Mouse (Mus musculus): ENCODE results near the gene Nol3.

GRCm38 (mm10) chr8:105293405-105293804 is 17.5 kb downstream of the Nol3 start:
- TF ChIP-seq CTCF (IDR thresholded peaks at IDR 0.05 in 2 of 3, conservative IDR thresholded peaks at IDR 0.05 in 1 of 3; ENCODE audit: control insufficient read depth in 1 of 3, insufficient read depth in 1 of 3, low read depth in 2 of 3, low read length in 3 of 3, poor library complexity in 1 of 3, severe bottlenecking in 1 of 3): no peak
- no peak for TF ChIP-seq E2F4 (IDR thresholded peaks at IDR 0.05; ENCODE audit: borderline replicate concordance, low read depth, low read length)
- TF ChIP-seq HCFC1 (IDR thresholded peaks at IDR 0.05; ENCODE audit: low read depth, low read length): no peak
- TF ChIP-seq ZNF384 (IDR thresholded peaks at IDR 0.05; ENCODE audit: low read depth, low read length): no peak
- no peak for TF ChIP-seq EP300 (IDR thresholded peaks at IDR 0.05; ENCODE audit: low read depth in 1 of 2, low read length in 2 of 2)
- TF ChIP-seq MAX (IDR thresholded peaks at IDR 0.05; ENCODE audit: low read length): no peak
- TF ChIP-seq MEF2A (IDR thresholded peaks at IDR 0.05; ENCODE audit: extremely low read depth, insufficient replicate concordance, low read depth, low read length, poor library complexity, severe bottlenecking): no peak
- no peak for TF ChIP-seq MXI1 (IDR thresholded peaks at IDR 0.05; ENCODE audit: low read depth, low read length)
- no peak for TF ChIP-seq MAFK (IDR thresholded peaks at IDR 0.05; ENCODE audit: borderline replicate concordance, low read depth, low read length)
- TF ChIP-seq CHD2 (IDR thresholded peaks at IDR 0.05; ENCODE audit: low read length): no peak
- TF ChIP-seq NELFE (IDR thresholded peaks at IDR 0.05; ENCODE audit: low read depth, low read length): no peak
